Mouse (Mus musculus) left cerebral cortex, postnatal 4 days (tissue): Measurements from ENCODE around the gene Olfr1505. TPM values are rescaled to one million over a fixed set of nuclear protein-coding genes. Genes with fewer than 3 reads are reported as not detected.

ENCODE experiments used
- DNase-seq: peaks from one replicate; pipeline ENCODE4 v3.0.0-alpha.2; 2022
- intact Hi-C: fragments of 180-260 bp; cut with DNase I; formaldehyde crosslinking; loops from one replicate; pipeline ENCODE4 v1.15.1; 2025
- total RNA-seq, 2 experiments: library from RNA; stranded (reverse); gene quantifications; 2 replicates each; pipeline ENCODE4 v1.2.3; 2021

Olfr1505 gene
- total RNA-seq, result not detected

GRCm38 (mm10) chr19:13913230-13913629 is at the start of gene Olfr1505:
Gene Olfr1505, plus strand, starts transcription at chr19:13913530.
- no peak for DNase-seq
- intact Hi-C loops, result no loop called here

GRCm38 (mm10) chr19:13897828-13898227 is 15.5 kb upstream of the Olfr1505 start, which contains the start of gene Olfr1504:
Gene Olfr1504, minus strand, starts transcription at chr19:13897928.
- intact Hi-C loops, result no loop called here
- DNase-seq, result no peak

Other genes with a start within 250 kb of the Olfr1505 start
- gene Olfr1491, start 216.3 kb upstream of the Olfr1505 start, total RNA-seq, result not detected
- not detected for gene Olfr1493-ps1, start 190.3 kb upstream of the Olfr1505 start, total RNA-seq
- gene Olfr1494, start 173.8 kb upstream of the Olfr1505 start, total RNA-seq, result not detected
- not detected for gene Olfr1495, start 148.9 kb upstream of the Olfr1505 start, total RNA-seq
- not detected for gene Olfr1496, start 135.7 kb upstream of the Olfr1505 start, total RNA-seq
- not detected for gene Olfr1497, start 115.3 kb upstream of the Olfr1505 start, total RNA-seq
- gene Olfr1499, start 94.1 kb upstream of the Olfr1505 start, total RNA-seq, result not detected
- gene Olfr1500, start 83.0 kb upstream of the Olfr1505 start, total RNA-seq, result not detected
- gene Olfr1501, start 62.8 kb upstream of the Olfr1505 start, total RNA-seq, result not detected
- gene Olfr1502, start 51.7 kb upstream of the Olfr1505 start, total RNA-seq, result not detected
- not detected for gene Olfr1504, start 15.6 kb upstream of the Olfr1505 start, total RNA-seq